Mouse (Mus musculus) CH12.LX (cell line): ENCODE measurements around the gene Rrp8.

Source experiments
- E2F4 ChIP-seq: IDR thresholded peaks from 2 replicates; pipeline ENCODE4 v1.6.1; 2011; ENCODE audit warnings: low read depth, low read length, improper control_type of control experiment; ENCODE audit not compliant: insufficient replicate concordance
- MAX ChIP-seq: IDR thresholded peaks from 2 replicates; pipeline ENCODE4 v1.6.1; 2011; ENCODE audit warnings: low read length, improper control_type of control experiment
- MXI1 ChIP-seq: IDR thresholded peaks from 2 replicates; pipeline ENCODE4 v1.6.1; 2011; ENCODE audit warnings: mild to moderate bottlenecking, low read depth, low read length, improper control_type of control experiment
- POLR2AphosphoS2 ChIP-seq: IDR thresholded peaks from 2 replicates; pipeline ENCODE4 v1.6.1; 2011; ENCODE audit warnings: low read depth, low read length, improper control_type of control experiment
- ZMIZ1 ChIP-seq: IDR thresholded peaks from 2 replicates; pipeline ENCODE4 v1.6.1; 2012; ENCODE audit warnings: low read depth, mild to moderate bottlenecking, inconsistent platforms, low read length, improper control_type of control experiment

- TF ChIP-seq ZMIZ1 (no peak), MXI1 (no peak), POLR2AphosphoS2 (no peak), E2F4 (no peak), MAX (no peak)
These were observed 47.4 kb upstream of the Rrp8 start for GRCm38 (mm10) chr7:105784556-105784955.
